Mouse (Mus musculus): ENCODE measurements around the gene Neurl4. TPM values are rescaled to one million over a fixed set of nuclear protein-coding genes. Genes with fewer than 3 reads are reported as not detected.
"Not testable (repeated sequence)": the region's sequence is repeated elsewhere in the genome, so short reads cannot be mapped to it uniquely, and the experiment has no call there.

Neurl4 gene
- total RNA-seq, 2 experiments from 2014 or later, result 43.5 to 45.8 TPM

GRCm38 (mm10) chr11:69940962-69941361 lies 40.1 kb downstream of the Neurl4 start:
- no peak for DNase-seq
- intact Hi-C loops (cut with DNase I), result no loop called here

DNA sequence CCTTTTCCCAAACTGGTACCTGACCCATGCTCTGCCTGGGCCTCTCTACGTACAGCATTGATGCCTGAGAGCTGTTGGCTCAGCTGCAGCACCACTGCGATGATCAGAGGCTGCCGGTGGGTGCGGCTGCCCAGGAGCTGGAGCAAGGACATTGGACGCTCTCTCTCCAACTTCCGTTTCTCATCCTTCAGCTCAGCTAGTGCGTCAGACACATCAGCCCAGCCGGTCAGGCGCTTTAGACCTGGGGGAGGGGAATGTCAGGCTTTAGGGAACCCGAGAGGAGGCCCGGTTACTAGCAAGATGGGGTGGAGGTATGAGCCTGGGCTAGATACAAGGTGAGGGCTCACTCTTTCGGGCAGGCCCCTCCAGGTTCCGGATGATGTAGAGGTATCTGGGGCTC lies 44.3 kb downstream of the Neurl4 start:
- no peak for DNase-seq
- intact Hi-C loops (cut with DNase I), result no loop called here

- intact Hi-C loops (cut with DNase I), result no loop called here
- DNase-seq, result no peak
These were observed 45.4 kb downstream of the Neurl4 start for GRCm38 (mm10) chr11:69945997-69946891.

- peak; percentile 70 to 81 for DNase-seq
- intact Hi-C loops (cut with DNase I), result loop anchor here (1.0 to 2.0 kb wide), 2 partner anchors 13 to 67 kb away; partner anchors contain the start of gene Kctd11
These were observed 46.6 kb downstream of the Neurl4 start for GRCm38 (mm10) chr11:69947337-69948065.

DNA sequence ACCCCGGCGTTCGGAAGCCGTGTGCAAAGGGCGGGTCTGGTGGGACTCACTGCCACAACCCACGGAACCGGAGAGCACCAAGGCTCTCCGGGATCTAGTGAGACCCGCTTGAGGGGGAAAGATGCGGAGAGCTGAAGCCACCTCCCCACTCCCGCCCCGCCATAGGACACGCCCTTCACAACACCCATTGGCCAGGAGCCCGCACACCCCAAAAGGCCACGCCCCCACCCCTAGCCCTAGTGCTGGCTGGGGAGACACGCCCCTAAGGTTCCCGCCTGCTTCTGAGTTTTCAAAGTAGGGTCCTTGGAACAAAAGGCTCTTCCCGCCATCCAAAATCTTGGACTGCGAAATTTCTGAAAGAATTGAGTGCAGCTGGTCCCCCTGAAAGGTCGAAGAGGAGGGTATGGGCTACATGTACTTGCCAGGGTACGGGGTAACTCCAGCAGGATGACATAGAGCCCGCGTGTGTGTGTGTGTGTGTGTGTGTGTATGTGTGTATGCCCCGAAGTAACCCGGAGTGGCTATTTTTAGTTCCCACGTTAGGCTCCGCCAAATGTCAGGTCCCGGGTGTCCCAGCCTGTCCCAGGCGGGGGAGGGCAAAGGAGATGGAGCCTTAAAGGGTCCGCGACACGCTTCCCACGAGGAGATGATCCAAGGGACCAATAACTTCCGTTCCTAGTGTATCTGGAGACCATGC lies 47.3 kb downstream of the Neurl4 start, which contains the start of gene Slc2a4:
TSS of gene Slc2a4 (minus strand) at position 123 of the 697 bp plus-strand sequence.
- intact Hi-C loops (cut with DNase I), result loop anchor here (1.0 to 2.0 kb wide), 2 partner anchors 14 to 67 kb away; partner anchors contain the start of gene Kctd11
- DNase-seq, result peak; percentile 92 to 96

DNA sequence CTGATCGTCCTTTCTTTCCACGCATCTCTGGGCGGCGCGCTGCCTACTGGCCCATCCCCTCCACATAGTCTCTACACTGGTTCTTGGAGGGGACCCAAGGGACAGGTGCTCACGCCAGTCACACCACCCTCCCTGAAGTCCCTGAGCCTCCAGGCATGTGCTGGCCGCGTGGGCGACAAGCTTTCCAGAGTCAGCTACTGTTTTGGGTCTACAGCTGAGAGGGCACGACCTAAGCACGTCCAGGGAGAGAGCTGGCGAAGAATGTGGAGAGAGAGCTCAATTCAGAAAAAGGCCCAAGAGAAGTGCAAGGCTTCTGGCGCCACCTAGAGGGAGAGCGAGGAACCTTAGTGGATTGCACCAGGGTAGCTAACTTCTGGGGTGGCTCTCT lies 47.9 kb downstream of the Neurl4 start:
- DNase-seq, result peak; percentile 88 to 94
- intact Hi-C loops (cut with DNase I), result loop anchor here (1.0 to 2.0 kb wide), 2 partner anchors 14 to 68 kb away; partner anchors contain the start of gene Kctd11

DNA sequence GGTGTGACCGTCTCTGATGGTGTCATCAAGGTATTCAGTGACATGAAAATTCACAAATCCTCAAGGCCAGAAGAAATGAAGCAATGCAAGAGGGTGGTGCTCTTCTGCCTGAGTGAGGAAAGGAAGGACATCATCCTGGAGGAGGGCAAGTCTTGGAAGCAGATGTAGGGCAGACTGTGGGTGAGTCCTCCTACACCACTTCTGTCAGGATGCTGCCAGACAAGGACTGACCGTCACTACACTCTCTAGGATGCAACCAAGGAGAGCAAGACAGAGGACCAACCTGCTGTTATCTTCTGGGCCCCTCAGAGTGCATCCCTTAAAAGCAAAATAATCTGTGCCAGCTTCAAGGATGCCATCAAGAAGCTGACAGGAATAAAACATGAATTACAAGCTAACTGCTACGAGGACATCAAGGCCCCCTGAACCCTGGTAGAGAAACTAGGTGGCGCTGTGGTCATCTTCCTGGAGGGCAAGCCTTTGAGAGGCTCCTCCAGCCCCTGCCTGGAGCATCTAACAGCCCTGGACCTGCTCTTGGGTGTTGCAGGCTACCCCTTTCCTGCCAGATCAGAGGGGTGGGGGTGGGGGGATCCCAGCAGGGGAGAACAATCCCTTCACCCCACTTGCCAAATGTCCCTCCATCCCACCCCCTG lies 50.1 kb downstream of the Neurl4 start:
- peak in 1 of 2 experiments; percentile 39 for DNase-seq
- intact Hi-C loops (cut with DNase I), result no loop called here

GRCm38 (mm10) chr11:69952274-69952673 lies 51.4 kb downstream of the Neurl4 start:
- DNase-seq, result no peak

DNA sequence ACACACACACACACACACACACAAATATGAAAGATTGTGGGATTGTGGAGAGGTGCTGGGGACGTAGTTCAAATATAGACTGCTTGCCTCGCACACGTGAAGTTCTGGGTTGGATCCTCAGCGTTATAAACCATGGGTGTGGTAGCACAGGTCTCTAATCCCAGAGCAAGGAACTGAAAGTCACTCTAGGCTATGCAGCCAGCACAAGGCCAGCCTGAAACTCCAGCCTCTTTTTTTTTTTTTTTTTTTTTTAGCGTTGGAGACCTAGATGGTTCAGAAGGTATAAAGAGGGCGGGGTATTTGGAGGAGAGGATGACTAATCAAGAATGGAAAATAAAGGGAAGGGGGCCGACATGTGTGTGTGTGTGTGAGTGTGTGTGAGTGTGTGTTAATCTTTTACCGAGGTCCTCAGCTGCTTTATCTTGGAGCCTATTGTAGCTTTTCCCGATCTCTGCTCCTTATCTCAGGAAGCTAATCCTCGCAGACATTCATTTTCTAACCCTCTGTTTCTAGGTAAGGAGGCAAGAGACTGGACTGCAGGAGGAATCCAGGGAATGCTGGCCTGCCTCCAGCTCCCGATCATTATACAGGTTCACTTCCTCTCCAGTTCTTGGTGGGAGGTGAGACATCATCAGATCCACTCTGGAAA lies 52.5 kb downstream of the Neurl4 start:
- intact Hi-C loops (cut with DNase I), result no loop called here
- no peak for DNase-seq

More at GRCm38 (mm10) chr11:69952274-69952673, 51.4 kb downstream of the Neurl4 start:
- intact Hi-C loops (cut with DNase I), result no loop called here

GRCm38 (mm10) chr11:69955618-69956017 lies 54.7 kb downstream of the Neurl4 start:
- intact Hi-C loops (cut with DNase I); DNase-seq: not testable (repeated sequence)

- intact Hi-C loops (cut with DNase I), result no loop called here
- no peak for DNase-seq
These were observed 55.3 kb downstream of the Neurl4 start for GRCm38 (mm10) chr11:69956218-69956617.

- intact Hi-C loops (cut with DNase I), result no loop called here
- no peak for DNase-seq
These were observed 59.7 kb downstream of the Neurl4 start for GRCm38 (mm10) chr11:69960616-69961015.

DNA sequence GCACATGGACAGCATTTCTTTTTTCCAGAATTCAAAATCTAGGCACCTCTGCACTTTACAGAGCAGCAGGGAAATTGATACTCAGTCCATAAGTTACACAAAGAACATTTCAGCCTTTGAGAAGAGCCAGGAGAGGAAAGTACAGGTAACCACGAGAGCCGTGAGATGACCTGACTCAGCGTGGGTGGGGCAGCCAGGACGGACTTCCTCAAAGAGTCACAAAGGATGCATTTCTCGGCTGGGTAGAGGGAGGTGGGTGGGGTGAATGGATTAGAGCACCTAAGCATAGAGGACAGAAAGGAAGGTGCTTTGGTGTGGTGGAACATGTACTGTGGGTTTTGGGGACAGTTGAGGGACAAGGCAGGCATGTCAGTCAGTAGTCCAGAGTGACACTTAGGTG lies 61.0 kb downstream of the Neurl4 start:
- no peak for DNase-seq
- intact Hi-C loops (cut with DNase I), result loop anchor here (2.0 kb wide), 1 partner anchor 15 kb away; no protein-coding TSS in a partner anchor

Small RNAs within 50 kb of the gene (microRNA-seq; reads per million reads assigned to microRNA genes)
- 0 reads per million in 2 experiments for gene Mir6924

Other genes with a start within 250 kb of the Neurl4 start
- gene Sox15, start 245.8 kb upstream of the Neurl4 start, total RNA-seq (2021), result not detected
- gene Mpdu1, start 238.4 kb upstream of the Neurl4 start, total RNA-seq (2021), result 10 to 100 TPM; 20.9 to 21.6 TPM
- 1 to 10 TPM; 5.6 to 7.5 TPM for gene Cd68, start 234.9 kb upstream of the Neurl4 start, total RNA-seq (2021)
- 100 to 1,000 TPM; 236 to 287 TPM for gene Eif4a1, start 228.6 kb upstream of the Neurl4 start, total RNA-seq (2021)
- 10 to 100 TPM; 39.7 to 42.1 TPM for gene Senp3, start 219.0 kb upstream of the Neurl4 start, total RNA-seq (2021)
- 1 to 10 TPM; 2.7 to 3.2 TPM for gene Tnfsf13, start 215.3 kb upstream of the Neurl4 start, total RNA-seq (2021)
- 10 to 100 TPM; 14.8 to 20.2 TPM for gene Tnfsf12, start 205.2 kb upstream of the Neurl4 start, total RNA-seq (2021)
- gene Tnfsfm13, start 205.0 kb upstream of the Neurl4 start, total RNA-seq (2021), result 1 to 10 TPM; 2.9 to 4.1 TPM
- gene Polr2a, start 142.4 kb upstream of the Neurl4 start, total RNA-seq (2021), result 10 to 100 TPM; 35.6 to 37.5 TPM
- gene Slc35g3, start 139.1 kb upstream of the Neurl4 start, total RNA-seq (2021), result under 1 TPM in 1 of 2 experiments, not detected in 1; 0.12 TPM
- gene Zbtb4, start 135.2 kb upstream of the Neurl4 start, total RNA-seq (2021), result 10 to 100 TPM; 36.5 to 43.3 TPM
- gene Chrnb1, start 105.1 kb upstream of the Neurl4 start, total RNA-seq (2021), result 1 to 10 TPM; 5.4 to 6.0 TPM
- 1 to 10 TPM; 2.6 to 2.8 TPM for gene Fgf11, start 99.2 kb upstream of the Neurl4 start, total RNA-seq (2021)
- gene Tmem102, start 95.4 kb upstream of the Neurl4 start, total RNA-seq (2021), result under 1 TPM; 0.54 to 0.65 TPM
- gene Gm39566, start 85.8 kb upstream of the Neurl4 start, total RNA-seq (2021), result not detected
- gene Spem2, start 82.6 kb upstream of the Neurl4 start, total RNA-seq (2021), result not detected
- gene Spem1, start 78.9 kb upstream of the Neurl4 start, total RNA-seq (2021), result not detected
- 10 to 100 TPM in 1 of 2 experiments, 1 to 10 TPM in 1; 7.9 to 10.4 TPM for gene Nlgn2, start 63.3 kb upstream of the Neurl4 start, total RNA-seq (2021)
- gene Tmem256, start 62.6 kb upstream of the Neurl4 start, total RNA-seq (2021), result 100 to 1,000 TPM; 134 to 138 TPM
- gene Plscr3, start 54.7 kb upstream of the Neurl4 start, total RNA-seq (2021), result 10 to 100 TPM; 34.0 to 35.9 TPM
- under 1 TPM in 1 of 2 experiments, not detected in 1; 0.24 TPM for gene Tnk1, start 42.3 kb upstream of the Neurl4 start, total RNA-seq (2021)
- not detected for gene Tmem95, start 23.1 kb upstream of the Neurl4 start, total RNA-seq (2021)
- gene Kctd11, start 19.7 kb upstream of the Neurl4 start, total RNA-seq (2021), result 1 to 10 TPM; 3.1 to 3.8 TPM
- 1 to 10 TPM; 2.3 to 6.8 TPM for gene Acap1, start 5.5 kb upstream of the Neurl4 start, total RNA-seq (2021)
- gene 2810408A11Rik, start 85 bp upstream of the Neurl4 start, total RNA-seq (2021), result 1 to 10 TPM in 1 of 2 experiments, under 1 TPM in 1; 0.95 to 1.1 TPM
- 10 to 100 TPM; 28.8 to 30.6 TPM for gene Gps2, start 12.8 kb downstream of the Neurl4 start, total RNA-seq (2021)
- 100 to 1,000 TPM; 434 to 455 TPM for gene Eif5a, start 20.9 kb downstream of the Neurl4 start, total RNA-seq (2021)
- gene Ybx2, start 34.7 kb downstream of the Neurl4 start, total RNA-seq (2021), result 10 to 100 TPM; 14.4 to 21.8 TPM
- gene Slc2a4, start 47.1 kb downstream of the Neurl4 start, total RNA-seq (2021), result 100 to 1,000 TPM; 206 to 234 TPM
- under 1 TPM in 1 of 2 experiments, not detected in 1; 0.48 TPM for gene Cldn7, start 63.7 kb downstream of the Neurl4 start, total RNA-seq (2021)
- gene Ctdnep1, start 80.1 kb downstream of the Neurl4 start, total RNA-seq (2021), result 100 to 1,000 TPM; 143 to 147 TPM
- 10 to 100 TPM; 52.4 to 59.0 TPM for gene Elp5, start 81.4 kb downstream of the Neurl4 start, total RNA-seq (2021)
- gene Gabarap, start 90.1 kb downstream of the Neurl4 start, total RNA-seq (2021), result 100 to 1,000 TPM; 249 to 257 TPM
- 10 to 100 TPM; 27.4 to 31.5 TPM for gene Phf23, start 94.7 kb downstream of the Neurl4 start, total RNA-seq (2021)
- 1 to 10 TPM; 7.2 to 9.2 TPM for gene Dvl2, start 99.5 kb downstream of the Neurl4 start, total RNA-seq (2021)
- 1,000 to 10,000 TPM; 1,350 to 1,353 TPM for gene Acadvl, start 114.3 kb downstream of the Neurl4 start, total RNA-seq (2021)
- 10 to 100 TPM; 10.4 to 11.2 TPM for gene Dlg4, start 115.9 kb downstream of the Neurl4 start, total RNA-seq (2021)
- gene Asgr1, start 153.0 kb downstream of the Neurl4 start, total RNA-seq (2021), result not detected
- under 1 TPM in 1 of 2 experiments, not detected in 1; 0.45 TPM for gene Asgr2, start 191.6 kb downstream of the Neurl4 start, total RNA-seq (2021)
- 1 to 10 TPM; 2.2 to 2.7 TPM for gene Mgl2, start 229.3 kb downstream of the Neurl4 start, total RNA-seq (2021)